ENCODE assay signal across 15 mouse cellular contexts in genomic region chr2:7115161-7115560, GRCm38 (mm10).
DNase-seq lines count a peak whose midpoint lies in the region; ATAC-seq lines count a peak whose summit lies in the region.
"Had no signal": no experiment of that assay in that cellular context is flagged by ENCODE, and none has a peak within 500 bp of the region (broad histone marks: within the 10 kb centered on the region; RNA-seq: fewer than 3 reads in every experiment).

No protein-coding gene starts in this region.

- no peak overlapping the region for H3K4me3 ChIP-seq in kidney, embryonic 14.5 days (ENCODE audit: low read length)
- no peak overlapping the region for H3K4me3 ChIP-seq in neural tube, embryonic 11.5 days (ENCODE audit: low read depth, low read length)
- H3K4me3 ChIP-seq: embryonic facial prominence, embryonic 12.5 days; heart, embryonic 12.5 days; limb, embryonic 10.5 days; megakaryocyte, embryonic 14.5 days had no signal

- peak; percentile 90 for ATAC-seq in kidney, embryonic 14.5 days (ENCODE audit: low FRiP score, low TSS enrichment)
- 0 out of 2 replicates have a peak, but pooled peaks have one; percentile 62 for ATAC-seq in neural tube, embryonic 11.5 days (ENCODE audit: insufficient read depth, low FRiP score, low TSS enrichment)

- no peak for DNase-seq in kidney, postnatal 10 days
- DNase-seq in neural tube, embryonic 11.5 days (ENCODE audit: low spot score), result no peak
- no peak for DNase-seq in neural tube, embryonic 10.5 days (ENCODE audit: extremely low spot score, low spot score)
- DNase-seq in c-Kit-positive CD71-negative TER-119-negative erythroid progenitor cells, embryonic 14.5 days (ENCODE audit: low read depth), result peak; percentile 8
- DNase-seq in spleen, postnatal 14 days (ENCODE audit: low spot score in 2 of 2), result no peak
- no peak for DNase-seq in thymus, postnatal 25 days
- DNase-seq: cerebellum, adult 18-20 months; kidney, adult 9 months; lung, adult 18-20 months; right cerebral cortex, postnatal 14 days had no signal

- 0 out of 2 replicates have a peak, but pooled peaks cover 2% of the 10 kb centered on the region for H3K4me1 ChIP-seq in kidney, embryonic 14.5 days (ENCODE audit: control insufficient read depth, insufficient read depth, low read length)
- H3K4me1 ChIP-seq in neural tube, embryonic 11.5 days (ENCODE audit: control insufficient read depth, insufficient read depth, low read length), result 0 out of 2 replicates have a peak, but pooled peaks cover 6% of the 10 kb centered on the region
- H3K4me1 ChIP-seq: heart, embryonic 12.5 days; megakaryocyte, embryonic 14.5 days had no signal

- no peak overlapping the region for H3K27ac ChIP-seq in kidney, embryonic 14.5 days (ENCODE audit: low read depth, low read length)
- no peak overlapping the region for H3K27ac ChIP-seq in neural tube, embryonic 11.5 days (ENCODE audit: low read depth, low read length)
- H3K27ac ChIP-seq: embryonic facial prominence, embryonic 12.5 days; limb, embryonic 10.5 days had no signal

- H3K9me3 ChIP-seq in kidney, embryonic 14.5 days (ENCODE audit: control insufficient read depth, low read length), result no peaks in the 10 kb centered on the region
- H3K9me3 ChIP-seq in neural tube, embryonic 11.5 days (ENCODE audit: control insufficient read depth, low read length), result no peaks in the 10 kb centered on the region
- H3K9me3 ChIP-seq: embryonic facial prominence, embryonic 12.5 days; heart, embryonic 12.5 days; limb, embryonic 10.5 days; megakaryocyte, embryonic 14.5 days had no signal

- no peaks in the 10 kb centered on the region for H3K36me3 ChIP-seq in kidney, embryonic 14.5 days (ENCODE audit: control insufficient read depth, insufficient read depth, low read length)
- no peaks in the 10 kb centered on the region for H3K36me3 ChIP-seq in neural tube, embryonic 11.5 days (ENCODE audit: control insufficient read depth, insufficient read depth, low read length)
- H3K36me3 ChIP-seq: embryonic facial prominence, embryonic 12.5 days; heart, embryonic 12.5 days; limb, embryonic 10.5 days had no signal

- no peaks in the 10 kb centered on the region for H3K27me3 ChIP-seq in kidney, embryonic 14.5 days (ENCODE audit: control insufficient read depth, insufficient read depth, low read length)
- no peaks in the 10 kb centered on the region for H3K27me3 ChIP-seq in neural tube, embryonic 11.5 days (ENCODE audit: control insufficient read depth, insufficient read depth, low read length)
- H3K27me3 ChIP-seq: embryonic facial prominence, embryonic 12.5 days; heart, embryonic 12.5 days; megakaryocyte, embryonic 14.5 days had no signal

- H3K4me2 ChIP-seq in kidney, embryonic 14.5 days (replicated peaks; ENCODE audit: low read depth, low read length), result no peak overlapping the region
- no peak overlapping the region for H3K4me2 ChIP-seq in neural tube, embryonic 11.5 days (ENCODE audit: low read depth)
- H3K4me2 ChIP-seq: embryonic facial prominence, embryonic 12.5 days; heart, embryonic 12.5 days had no signal

- no peak overlapping the region for H3K9ac ChIP-seq in kidney, embryonic 14.5 days (ENCODE audit: low read depth, low read length)
- no peak overlapping the region for H3K9ac ChIP-seq in neural tube, embryonic 11.5 days (ENCODE audit: low read length)
- H3K9ac ChIP-seq: embryonic facial prominence, embryonic 12.5 days; heart, embryonic 12.5 days had no signal

- 41% methylated on average over 3 of the region's 3 CpGs for WGBS in kidney, embryonic 14.5 days
- WGBS in neural tube, embryonic 11.5 days, result 55% methylated on average over 3 of the region's 3 CpGs
